15 mouse cellular contexts compared by ENCODE assay signal in genomic region chr2:45052587-45052986, GRCm38 (mm10).
DNase-seq lines count a peak whose midpoint lies in the region; ATAC-seq and TF ChIP-seq lines count a peak whose summit lies in the region.
"Had no signal": no experiment of that assay in that cellular context is flagged by ENCODE, and none has a peak within 500 bp of the region (broad histone marks: within the 10 kb centered on the region; RNA-seq: fewer than 3 reads in every experiment).

No protein-coding gene starts in this region.

- WGBS in hindbrain, embryonic 13.5 days: 63% methylated on average over 4 of the region's 4 CpGs
- WGBS in hindbrain, postnatal 0 days: 65% methylated on average over 4 of the region's 4 CpGs
- WGBS in midbrain, embryonic 12.5 days: 80% methylated on average over 4 of the region's 4 CpGs
- WGBS in midbrain, embryonic 16.5 days: 71% methylated on average over 4 of the region's 4 CpGs
- 59% methylated on average over 4 of the region's 4 CpGs for WGBS in macrophage (ENCODE audit: missing documents)

- no peaks in the 10 kb centered on the region for H3K27me3 ChIP-seq in hindbrain, embryonic 13.5 days
- no peaks in the 10 kb centered on the region for H3K27me3 ChIP-seq in hindbrain, postnatal 0 days (ENCODE audit: insufficient read depth, low read length)
- no peaks in the 10 kb centered on the region for H3K27me3 ChIP-seq in midbrain, embryonic 12.5 days
- H3K27me3 ChIP-seq in midbrain, embryonic 16.5 days (ENCODE audit: control insufficient read depth, insufficient read depth, low read depth, low read length): no peaks in the 10 kb centered on the region

- no peak for DNase-seq in gastrocnemius, adult 2 months
- DNase-seq in gastrocnemius, postnatal 36 days: no peak
- no peak for DNase-seq in hindbrain, postnatal 0 days (ENCODE audit: low spot score)
- DNase-seq in urinary bladder, postnatal 4 days (ENCODE audit: low spot score in 2 of 2): no peak
- DNase-seq: B cell, adult 2 months; cerebellum, adult 18-20 months; gastrocnemius, postnatal 10 days; kidney, postnatal 10 days; layer of hippocampus, postnatal 36 days; right cerebral cortex, postnatal 14 days had no signal

- no peaks in the 10 kb centered on the region for H3K9me3 ChIP-seq in hindbrain, embryonic 13.5 days
- no peaks in the 10 kb centered on the region for H3K9me3 ChIP-seq in hindbrain, postnatal 0 days (ENCODE audit: low read length)
- no peaks in the 10 kb centered on the region for H3K9me3 ChIP-seq in midbrain, embryonic 12.5 days
- H3K9me3 ChIP-seq in midbrain, embryonic 16.5 days (replicated peaks; ENCODE audit: control insufficient read depth, low read length, poor library complexity, severe bottlenecking): no peaks in the 10 kb centered on the region
- H3K9me3 ChIP-seq: limb, embryonic 15.5 days had no signal

- H3K27ac ChIP-seq in gastrocnemius, adult 2 months: peak overlapping the region; percentile 35
- 0 out of 2 replicates have a peak overlapping the region, but pooled peaks have one; percentile 18 for H3K27ac ChIP-seq in hindbrain, embryonic 13.5 days
- no peak overlapping the region for H3K27ac ChIP-seq in hindbrain, postnatal 0 days
- H3K27ac ChIP-seq in midbrain, embryonic 12.5 days (replicated peaks): 0 out of 2 replicates have a peak overlapping the region, but pooled peaks have one; percentile 30
- H3K27ac ChIP-seq in midbrain, embryonic 16.5 days (ENCODE audit: low read length): no peak overlapping the region
- H3K27ac ChIP-seq in macrophage: 0 out of 2 replicates have a peak overlapping the region, but pooled peaks have one; percentile 5
- H3K27ac ChIP-seq: limb, embryonic 15.5 days had no signal

- no peak for TF ChIP-seq CTCF in gastrocnemius, adult 2 months (IDR thresholded peaks at IDR 0.05)
- no peak for TF ChIP-seq CTCF in hindbrain, postnatal 0 days (IDR thresholded peaks at IDR 0.05; ENCODE audit: low read depth)

- peaks cover 93% of the 10 kb centered on the region for H3K79me2 ChIP-seq in macrophage (ENCODE audit: inconsistent target)

- 0 out of 2 replicates have a peak overlapping the region, but pooled peaks have one; percentile 13 for H3K9ac ChIP-seq in hindbrain, embryonic 13.5 days
- H3K9ac ChIP-seq in hindbrain, postnatal 0 days (replicated peaks; ENCODE audit: low read length): no peak overlapping the region
- H3K9ac ChIP-seq in midbrain, embryonic 12.5 days (replicated peaks): no peak overlapping the region
- H3K9ac ChIP-seq in midbrain, embryonic 16.5 days (ENCODE audit: low read depth, low read length): no peak overlapping the region
- H3K9ac ChIP-seq: limb, embryonic 15.5 days had no signal

- no peak overlapping the region for H3K4me3 ChIP-seq in gastrocnemius, adult 2 months
- H3K4me3 ChIP-seq in hindbrain, embryonic 13.5 days: no peak overlapping the region
- H3K4me3 ChIP-seq in hindbrain, postnatal 0 days (ENCODE audit: low read length): no peak overlapping the region
- H3K4me3 ChIP-seq in midbrain, embryonic 12.5 days: no peak overlapping the region
- H3K4me3 ChIP-seq in midbrain, embryonic 16.5 days (ENCODE audit: low read depth, low read length): no peak overlapping the region
- H3K4me3 ChIP-seq in macrophage (ENCODE audit: inconsistent target): no peak overlapping the region
- H3K4me3 ChIP-seq: limb, embryonic 15.5 days had no signal

- intact Hi-C loops in gastrocnemius, adult 2 months (cut with DNase I): no loop called here
- intact Hi-C loops in gastrocnemius, postnatal 36 days (cut with DNase I): loop anchor here (10.0 kb wide), 1 partner anchor 1182 kb away; no protein-coding TSS in a partner anchor

- peaks cover 44% of the 10 kb centered on the region for H3K4me1 ChIP-seq in hindbrain, embryonic 13.5 days (replicated peaks)
- no peaks in the 10 kb centered on the region for H3K4me1 ChIP-seq in hindbrain, postnatal 0 days (ENCODE audit: insufficient read depth, low read length)
- peaks cover 27% of the 10 kb centered on the region for H3K4me1 ChIP-seq in midbrain, embryonic 12.5 days
- H3K4me1 ChIP-seq in midbrain, embryonic 16.5 days (ENCODE audit: control insufficient read depth, insufficient read depth, low read length): 0 out of 2 replicates have a peak, but pooled peaks cover 6% of the 10 kb centered on the region

- no peak for ATAC-seq in hindbrain, embryonic 13.5 days (ENCODE audit: low FRiP score)
- no peak for ATAC-seq in hindbrain, postnatal 0 days
- no peak for ATAC-seq in midbrain, embryonic 12.5 days (ENCODE audit: low FRiP score, low read depth)
- ATAC-seq in midbrain, embryonic 16.5 days: no peak

- no peaks in the 10 kb centered on the region for H3K36me3 ChIP-seq in hindbrain, embryonic 13.5 days
- no peaks in the 10 kb centered on the region for H3K36me3 ChIP-seq in hindbrain, postnatal 0 days (ENCODE audit: insufficient read depth, low read length)
- no peaks in the 10 kb centered on the region for H3K36me3 ChIP-seq in midbrain, embryonic 12.5 days
- H3K36me3 ChIP-seq in midbrain, embryonic 16.5 days (ENCODE audit: control insufficient read depth, insufficient read depth, low read length): no peaks in the 10 kb centered on the region
- peaks cover 21% of the 10 kb centered on the region for H3K36me3 ChIP-seq in macrophage (ENCODE audit: inconsistent target)
- H3K36me3 ChIP-seq: limb, embryonic 15.5 days had no signal

- H3K4me2 ChIP-seq in hindbrain, embryonic 13.5 days: no peak overlapping the region
- no peak overlapping the region for H3K4me2 ChIP-seq in hindbrain, postnatal 0 days (ENCODE audit: low read depth, low read length)
- H3K4me2 ChIP-seq in midbrain, embryonic 12.5 days (replicated peaks): no peak overlapping the region
- no peak overlapping the region for H3K4me2 ChIP-seq in midbrain, embryonic 16.5 days (ENCODE audit: low read length)
- H3K4me2 ChIP-seq: limb, embryonic 15.5 days had no signal

Comparison
In these comparisons a context has a peak if more than half of its experiments do, and no peak if none do; other contexts are left out.
1. H3K27ac ChIP-seq: peak in gastrocnemius, adult 2 months (single experiment), hindbrain, embryonic 13.5 days (single experiment), midbrain, embryonic 12.5 days (single experiment) and macrophage (single experiment); none in hindbrain, postnatal 0 days (single experiment) and midbrain, embryonic 16.5 days (single experiment).